Mouse (Mus musculus) kidney, adult 2 months (tissue): ENCODE measurements around the gene Pax3. TPM values are rescaled to one million over a fixed set of nuclear protein-coding genes. Genes with fewer than 3 reads are reported as not detected.

Experiments used
- DNase-seq: peaks from one replicate; pipeline ENCODE4 v3.0.0; 2021
- H3K27ac ChIP-seq: fragments of 200-500 bp; 2 replicates; pipeline ENCODE4 v1.5.1; 2012; ENCODE audit warnings: low read depth, low read length, control low read depth, inconsistent platforms; ENCODE audit not compliant: insufficient read depth
- H3K27me3 ChIP-seq: fragments of 200-500 bp; replicated peaks from 2 replicates; pipeline ENCODE4 v1.6.1; 2012; ENCODE audit warnings: mild to moderate bottlenecking, moderate library complexity, low read length, inconsistent platforms; ENCODE audit not compliant: control insufficient read depth, insufficient read depth
- H3K36me3 ChIP-seq: fragments of 200-500 bp; 2 replicates; pipeline ENCODE4 v1.6.1; 2012; ENCODE audit warnings: mild to moderate bottlenecking, moderate library complexity, low read length, inconsistent platforms; ENCODE audit not compliant: control insufficient read depth, insufficient read depth
- H3K4me1 ChIP-seq: fragments of 200-500 bp; 2 replicates; pipeline ENCODE4 v1.6.1; 2011; ENCODE audit warnings: low read length; ENCODE audit not compliant: control insufficient read depth, insufficient read depth
- H3K4me3 ChIP-seq: fragments of 200-500 bp; 2 replicates; pipeline ENCODE4 v1.5.1; 2011; ENCODE audit warnings: mild to moderate bottlenecking, low read depth, low read length, control low read depth; ENCODE audit not compliant: insufficient read depth
- CTCF ChIP-seq: fragments of 200-500 bp; conservative IDR thresholded peaks from 2 replicates; pipeline ENCODE4 v1.5.1; 2011; ENCODE audit warnings: low read depth, mild to moderate bottlenecking, control low read depth, low read length, moderate library complexity, mixed read lengths; ENCODE audit not compliant: insufficient read depth, insufficient read length
- POLR2A ChIP-seq: fragments of 200-500 bp; IDR thresholded peaks from one replicate; pipeline ENCODE4 v1.6.1; 2011; ENCODE audit warnings: low read depth, low read length, control low read depth
- WGBS: fragments of 180-500 bp; shearing (Covaris S2); methylation state at CpG from one replicate; pipeline ENCODE4 v1.1.7; 2018; 5-methylcytosine and 5-hydroxymethylcytosine counted together
- polyA plus RNA-seq: library from polyadenylated mRNA; depleted of rRNA; stranded (reverse); fragments of >200 nt; gene quantifications from 2 replicates; pipeline ENCODE4 v1.2.3, GENCODE M21; 2012

Gene Pax3
- polyA plus RNA-seq, 1 experiment: 0.08 TPM

DNA sequence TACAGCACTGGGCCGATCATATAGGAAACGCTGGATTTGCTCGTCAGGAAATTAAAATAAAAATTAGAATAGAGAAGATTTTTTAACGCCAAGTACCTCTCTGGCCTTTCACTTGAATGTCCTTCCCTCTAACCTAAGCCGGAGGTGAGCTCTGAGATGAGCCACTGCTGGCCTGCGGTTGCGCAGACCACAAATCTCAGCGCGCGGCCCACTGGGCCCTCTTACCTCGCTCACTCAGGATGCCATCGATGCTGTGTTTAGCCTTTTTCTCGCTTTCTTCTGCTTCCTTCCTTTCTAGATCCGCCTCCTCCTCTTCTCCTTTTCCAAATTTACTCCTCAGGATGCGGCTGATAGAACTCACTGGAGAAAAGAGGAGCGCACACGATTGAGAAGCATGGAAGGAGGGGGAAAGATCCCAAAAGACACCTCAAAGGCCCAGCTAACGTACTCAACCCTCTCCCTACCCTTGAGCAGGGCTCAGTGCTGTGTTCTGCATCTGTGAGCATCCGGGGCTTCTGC lies 4.7 kb downstream of the Pax3 start:
- WGBS: 21% methylated on average over 19 of the region's 19 CpGs
- DNase-seq: no peak
- Histone ChIP-seq H3K36me3 (no peaks in the 10 kb centered on the region), H3K4me1 (0 out of 2 replicates have a peak, but pooled peaks cover 3% of the 10 kb centered on the region), H3K27me3 (peaks cover 11% of the 10 kb centered on the region), H3K27ac (no peak overlapping the region), H3K4me3 (no peak overlapping the region)
- TF ChIP-seq POLR2A (no peak), CTCF (no peak)

DNA sequence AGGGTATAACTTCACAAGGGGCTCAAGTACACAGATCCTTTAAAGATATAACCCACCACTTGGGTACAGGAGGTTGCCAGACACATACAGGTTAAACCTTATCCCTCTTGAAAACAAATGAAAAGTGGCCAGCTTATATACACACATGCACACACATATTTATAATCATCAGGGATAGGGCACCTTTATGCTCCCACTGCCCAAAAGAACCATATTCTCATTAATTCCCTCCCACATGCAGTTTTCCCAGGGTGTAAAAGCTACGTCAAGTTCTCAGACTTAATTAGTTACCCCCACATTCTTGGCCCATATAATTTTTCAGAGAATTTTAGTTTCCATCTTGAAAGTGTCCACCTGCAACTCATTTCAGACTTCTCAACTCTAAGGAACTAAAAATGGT lies 5.2 kb downstream of the Pax3 start:
- WGBS: 53% methylated on average over 1 of the region's 1 CpGs
- 0 out of 2 replicates have a peak, but pooled peaks cover 3% of the 10 kb centered on the region for H3K4me1 ChIP-seq
- H3K36me3 ChIP-seq: no peaks in the 10 kb centered on the region
- H3K27ac ChIP-seq: no peak overlapping the region
- TF ChIP-seq POLR2A (no peak), CTCF (no peak)
- no peak for DNase-seq
- peaks cover 11% of the 10 kb centered on the region for H3K27me3 ChIP-seq
- H3K4me3 ChIP-seq: no peak overlapping the region

DNA sequence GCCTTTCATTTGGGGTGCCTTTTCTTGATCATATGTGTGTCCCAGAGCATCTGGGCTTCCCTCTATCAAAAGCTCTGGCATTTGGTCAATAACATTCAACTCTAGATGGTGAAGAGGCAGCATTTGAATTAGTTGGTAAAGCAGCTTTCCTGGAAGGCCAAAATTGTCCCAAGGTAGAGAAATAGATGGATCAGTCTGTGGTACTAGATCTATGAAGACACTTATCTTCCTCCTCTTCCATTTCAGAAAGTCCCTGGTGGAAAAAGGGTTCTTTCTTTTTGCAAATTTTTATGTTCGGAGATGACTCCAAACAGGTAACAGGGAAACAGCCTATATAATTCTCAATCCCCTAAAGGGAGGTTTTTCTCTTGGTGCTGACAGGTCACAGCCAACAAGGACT lies 5.6 kb downstream of the Pax3 start:
- H3K36me3 ChIP-seq: no peaks in the 10 kb centered on the region
- H3K27ac ChIP-seq: no peak overlapping the region
- H3K4me3 ChIP-seq: no peak overlapping the region
- 0 out of 2 replicates have a peak, but pooled peaks cover 3% of the 10 kb centered on the region for H3K4me1 ChIP-seq
- WGBS: 83% methylated on average over 1 of the region's 1 CpGs
- DNase-seq: no peak
- H3K27me3 ChIP-seq: peaks cover 11% of the 10 kb centered on the region
- no peak for TF ChIP-seq POLR2A
- TF ChIP-seq CTCF: no peak

DNA sequence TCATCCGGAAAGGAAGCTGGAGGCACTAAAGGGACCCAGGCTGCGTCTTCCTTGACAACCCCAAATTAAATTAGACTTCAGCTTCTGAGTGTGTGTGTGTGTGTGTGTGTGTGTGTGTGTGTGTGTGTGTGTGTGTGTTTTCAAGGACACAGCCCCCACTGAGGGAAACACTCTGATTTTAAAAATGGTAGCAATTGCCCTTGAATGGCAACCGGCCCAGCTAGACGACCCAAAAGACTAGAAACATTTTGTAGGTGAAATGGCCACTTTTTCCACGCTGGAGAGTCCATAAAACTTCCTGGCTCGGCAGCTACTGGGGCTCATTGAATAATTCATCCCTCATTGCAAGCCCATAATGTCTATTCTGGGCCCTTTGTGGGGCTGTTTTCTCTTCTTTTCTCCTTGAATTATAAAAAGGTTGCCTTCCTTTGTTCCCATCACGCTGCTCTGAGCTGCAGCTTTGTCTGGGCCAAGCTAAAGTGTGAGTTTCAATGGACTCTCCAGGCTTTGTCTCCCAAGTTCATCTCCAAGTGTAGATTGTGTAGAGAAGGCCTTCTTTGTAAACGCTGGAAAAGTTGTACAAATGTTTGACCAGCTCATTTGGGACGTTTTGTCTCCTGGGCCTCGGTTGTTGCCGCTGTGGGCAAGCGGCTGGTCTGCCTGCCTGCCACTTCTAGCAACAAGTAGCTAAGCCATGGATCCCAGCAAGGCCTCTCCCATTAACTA lies 6.4 kb downstream of the Pax3 start:
- no peak for TF ChIP-seq CTCF
- no peak for TF ChIP-seq POLR2A
- 0 out of 2 replicates have a peak, but pooled peaks cover 3% of the 10 kb centered on the region for H3K4me1 ChIP-seq
- H3K27me3 ChIP-seq: peaks cover 10% of the 10 kb centered on the region
- 13% methylated on average over 12 of the region's 12 CpGs for WGBS
- no peaks in the 10 kb centered on the region for H3K36me3 ChIP-seq
- no peak overlapping the region for H3K4me3 ChIP-seq
- no peak for DNase-seq
- no peak overlapping the region for H3K27ac ChIP-seq

DNA sequence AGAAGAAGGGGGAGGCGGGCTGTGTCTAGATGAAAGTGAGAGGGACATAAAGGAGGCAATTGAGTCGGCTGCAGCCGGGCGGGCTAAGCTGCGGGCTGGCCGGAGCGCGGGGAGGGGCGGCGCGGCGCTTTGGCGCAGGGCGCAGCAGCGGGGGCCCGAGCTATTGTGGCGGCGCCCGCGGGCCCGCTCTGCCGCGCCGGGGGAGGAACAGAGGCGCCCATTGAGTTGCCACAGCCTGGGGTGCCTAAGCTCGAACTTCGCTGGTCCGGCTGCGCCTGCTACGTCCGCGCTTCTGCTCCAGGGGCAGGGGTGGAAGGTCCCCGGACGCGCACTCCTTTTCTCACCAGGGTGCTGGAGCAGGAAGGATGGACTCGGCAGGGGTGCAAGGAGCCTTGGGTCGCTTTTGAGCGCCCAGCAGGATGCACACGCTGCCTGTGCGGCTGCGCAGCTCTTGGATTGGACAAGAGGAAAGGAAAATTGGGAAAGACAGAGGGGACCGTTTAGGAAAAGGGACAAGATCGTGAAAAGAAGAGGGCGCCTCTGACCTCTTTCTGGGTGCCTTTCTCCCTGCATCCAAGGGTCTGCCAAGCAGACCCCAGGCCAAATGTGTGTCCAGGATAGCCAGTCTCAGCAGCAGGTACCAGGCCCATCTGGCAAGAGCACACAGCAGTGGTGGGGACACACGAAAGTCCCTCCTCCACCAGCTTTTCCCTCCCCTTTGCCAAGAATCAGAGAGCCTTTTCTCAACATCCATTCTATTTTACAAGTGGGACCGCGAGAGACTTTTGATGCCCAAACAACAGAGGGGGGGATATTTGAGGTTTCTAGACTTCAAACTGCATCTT lies 7.2 kb downstream of the Pax3 start:
- peaks cover 5% of the 10 kb centered on the region for H3K27me3 ChIP-seq
- 0 out of 2 replicates have a peak, but pooled peaks cover 3% of the 10 kb centered on the region for H3K4me1 ChIP-seq
- H3K36me3 ChIP-seq: no peaks in the 10 kb centered on the region
- no peak for DNase-seq
- WGBS: 2% methylated on average over 47 of the region's 47 CpGs
- H3K4me3 ChIP-seq: no peak overlapping the region
- H3K27ac ChIP-seq: no peak overlapping the region
- no peak for TF ChIP-seq POLR2A
- TF ChIP-seq CTCF: no peak

DNA sequence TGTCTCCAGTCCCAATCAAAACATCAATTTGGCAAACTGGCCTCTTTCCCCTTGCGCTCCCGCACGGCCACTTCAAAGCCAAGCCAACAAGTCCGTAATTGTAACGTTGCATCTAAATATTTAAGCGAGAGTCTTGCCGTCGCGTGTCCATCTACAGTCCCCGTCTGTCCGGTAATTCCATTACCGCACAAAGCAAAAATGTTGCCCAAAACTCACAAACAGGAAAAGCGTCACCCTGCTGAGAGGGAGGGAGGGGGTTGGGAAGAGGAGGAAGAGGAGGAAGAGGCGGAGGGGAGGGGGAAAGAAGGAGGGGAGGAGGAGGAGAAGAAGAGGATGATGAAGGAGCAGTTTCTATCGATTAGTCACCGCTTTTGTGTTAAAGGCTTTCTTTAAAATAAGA lies 7.9 kb downstream of the Pax3 start:
- 3% methylated on average over 16 of the region's 16 CpGs for WGBS
- H3K27me3 ChIP-seq: peaks cover 4% of the 10 kb centered on the region
- H3K4me3 ChIP-seq: no peak overlapping the region

More for the DNA sequence above, 7.9 kb downstream of the Pax3 start:
- Histone ChIP-seq H3K27ac (no peak overlapping the region), H3K4me1 (0 out of 2 replicates have a peak, but pooled peaks cover 3% of the 10 kb centered on the region), H3K36me3 (no peaks in the 10 kb centered on the region)
- DNase-seq: no peak
- no peak for TF ChIP-seq CTCF
- no peak for TF ChIP-seq POLR2A
